Mouse (Mus musculus) olfactory bulb, adult 2 months (tissue): ENCODE results near the gene Nepn.

ENCODE experiments used
- CTCF ChIP-seq: fragments of 200-500 bp; IDR thresholded peaks from 2 replicates; pipeline ENCODE4 v1.5.1; 2012; ENCODE audit warnings: low read depth, mild to moderate bottlenecking, low read length, moderate library complexity; ENCODE audit not compliant: insufficient read depth
- POLR2A ChIP-seq: fragments of 200-500 bp; IDR thresholded peaks from 2 replicates; pipeline ENCODE4 v1.6.1; 2012; ENCODE audit warnings: mild to moderate bottlenecking, low read depth, low read length, moderate library complexity; ENCODE audit not compliant: insufficient read depth

- TF ChIP-seq CTCF (no peak), POLR2A (no peak)
Observed at GRCm38 (mm10) chr10:52416458-52416857, 27.7 kb downstream of the Nepn start.
